Mouse (Mus musculus): ENCODE data around the gene Schip1. TPM values are rescaled to one million over a fixed set of nuclear protein-coding genes. Genes with fewer than 3 reads are reported as not detected.

Gene Schip1
- polyA plus RNA-seq, 1 experiment from 2014 or later, result 43.8 TPM

- no peaks in the 10 kb centered on the region for H3K27me3 ChIP-seq (ENCODE audit: insufficient read depth, low read length)
- H3K4me2 ChIP-seq, result no peak overlapping the region
- no peak overlapping the region for H3K4me3 ChIP-seq (ENCODE audit: low read depth, low read length)
- ATAC-seq (ENCODE audit: insufficient read depth) (no peak), DNase-seq (no peak)
- WGBS, result 79% methylated on average over 6 of the region's 6 CpGs
- H3K9me3 ChIP-seq (ENCODE audit: low read depth, low read length), result no peaks in the 10 kb centered on the region
- H3K9ac ChIP-seq, result no peak overlapping the region
- no peak overlapping the region for H3K27ac ChIP-seq (ENCODE audit: low read depth)
- TF ChIP-seq CTCF (IDR thresholded peaks at IDR 0.05; ENCODE audit: low read depth), result no peak
- H3K36me3 ChIP-seq (ENCODE audit: insufficient read depth), result no peaks in the 10 kb centered on the region
- no peaks in the 10 kb centered on the region for H3K4me1 ChIP-seq (ENCODE audit: insufficient read depth)
Observed at GRCm38 (mm10) chr3:68270246-68270645, 205.6 kb downstream of the Schip1 start.

- no peak overlapping the region for H3K9ac ChIP-seq
- TF ChIP-seq CTCF (IDR thresholded peaks at IDR 0.05; ENCODE audit: low read depth), result no peak
- ATAC-seq (ENCODE audit: insufficient read depth) (no peak), DNase-seq (no peak)
- no peak overlapping the region for H3K4me2 ChIP-seq
- H3K4me3 ChIP-seq (ENCODE audit: low read depth, low read length), result no peak overlapping the region
- no peaks in the 10 kb centered on the region for H3K27me3 ChIP-seq (ENCODE audit: insufficient read depth, low read length)
- no peaks in the 10 kb centered on the region for H3K4me1 ChIP-seq (ENCODE audit: insufficient read depth)
- no peak overlapping the region for H3K27ac ChIP-seq (ENCODE audit: low read depth)
- no peaks in the 10 kb centered on the region for H3K36me3 ChIP-seq (ENCODE audit: insufficient read depth)
- no peaks in the 10 kb centered on the region for H3K9me3 ChIP-seq (ENCODE audit: low read depth, low read length)
- WGBS, result 58% methylated on average over 3 of the region's 3 CpGs
Observed at GRCm38 (mm10) chr3:68271457-68271856, 206.9 kb downstream of the Schip1 start.

DNA sequence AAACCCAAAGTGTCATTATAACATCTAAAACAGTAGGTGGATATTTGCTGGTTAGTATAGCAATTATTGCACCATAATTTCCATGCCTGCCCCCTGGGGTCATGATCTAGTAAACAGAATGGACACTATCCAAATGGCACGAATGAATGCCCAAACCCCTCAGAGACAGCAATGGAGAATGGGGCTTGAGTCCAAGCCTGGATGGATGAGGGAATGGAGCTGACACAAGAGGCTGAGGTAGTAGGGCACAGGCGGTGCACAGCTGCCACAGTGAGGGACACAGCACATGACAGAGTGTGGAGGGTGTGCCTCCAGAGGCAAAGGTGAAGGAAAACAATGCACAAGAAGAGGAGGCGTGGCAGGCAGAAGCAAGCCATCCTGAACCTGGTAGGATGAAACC lies 207.3 kb downstream of the Schip1 start:
- no peaks in the 10 kb centered on the region for H3K27me3 ChIP-seq (ENCODE audit: insufficient read depth, low read length)
- H3K9ac ChIP-seq, result no peak overlapping the region
- H3K4me2 ChIP-seq, result no peak overlapping the region
- H3K36me3 ChIP-seq (ENCODE audit: insufficient read depth), result no peaks in the 10 kb centered on the region
- H3K4me1 ChIP-seq (ENCODE audit: insufficient read depth), result no peaks in the 10 kb centered on the region
- TF ChIP-seq CTCF (IDR thresholded peaks at IDR 0.05; ENCODE audit: low read depth), result no peak
- ATAC-seq (ENCODE audit: insufficient read depth) (no peak), DNase-seq (no peak)
- WGBS, result 73% methylated on average over 3 of the region's 3 CpGs
- H3K9me3 ChIP-seq (ENCODE audit: low read depth, low read length), result no peaks in the 10 kb centered on the region
- H3K27ac ChIP-seq (ENCODE audit: low read depth), result no peak overlapping the region
- H3K4me3 ChIP-seq (ENCODE audit: low read depth, low read length), result no peak overlapping the region

DNA sequence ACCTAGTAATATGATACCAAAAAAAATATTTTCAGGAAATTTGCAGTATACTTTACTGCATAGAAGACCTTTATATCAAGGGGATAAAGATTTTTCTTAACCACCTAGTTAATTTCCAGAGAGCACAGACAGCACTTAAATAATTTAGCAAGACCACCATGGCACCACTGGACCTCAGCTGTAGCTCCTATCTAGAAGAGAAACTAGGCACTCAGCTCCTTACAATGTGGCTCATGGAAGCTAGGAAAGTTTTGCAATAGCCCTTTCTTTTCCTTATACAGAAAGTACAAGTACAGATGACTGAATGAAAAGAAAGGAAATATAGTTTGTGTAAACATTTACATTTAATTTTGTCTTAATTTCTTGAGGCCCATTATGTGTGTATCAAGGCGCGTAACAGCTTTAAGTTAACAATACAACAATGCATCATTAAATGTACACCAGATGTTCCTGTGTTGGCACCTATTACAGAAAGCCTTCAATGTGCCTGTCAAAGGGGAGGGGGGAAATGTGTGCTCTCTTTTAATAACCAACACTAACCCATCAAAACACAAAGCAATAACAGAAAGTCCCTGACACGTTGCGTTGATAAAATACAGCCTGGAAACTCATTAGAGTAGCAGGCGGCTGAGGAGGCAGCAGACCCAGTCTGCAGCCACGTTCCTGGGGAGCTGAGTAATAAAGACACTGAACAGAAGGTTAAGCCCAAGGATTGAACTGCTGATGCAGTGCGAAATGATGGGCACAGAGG lies 218.4 kb downstream of the Schip1 start:
- Histone ChIP-seq H3K27me3 (ENCODE audit: insufficient read depth, low read length) (no peaks in the 10 kb centered on the region), H3K36me3 (ENCODE audit: insufficient read depth) (no peaks in the 10 kb centered on the region), H3K9ac (no peak overlapping the region), H3K27ac (ENCODE audit: low read depth) (no peak overlapping the region), H3K4me2 (peak overlapping the region; percentile 16; the same call in 1 of the 2 replicates), H3K4me3 (ENCODE audit: low read depth, low read length) (no peak overlapping the region), H3K4me1 (ENCODE audit: insufficient read depth) (peaks cover 3% of the 10 kb centered on the region; the same call in 1 of the 2 replicates), H3K9me3 (ENCODE audit: low read depth, low read length) (no peaks in the 10 kb centered on the region)
- DNase-seq (peak; percentile 63), ATAC-seq (ENCODE audit: insufficient read depth) (peak; percentile 73; the same call in 1 of the 2 replicates)
- 36% methylated on average over 7 of the region's 7 CpGs for WGBS
- TF ChIP-seq CTCF (IDR thresholded peaks at IDR 0.05; ENCODE audit: low read depth), result no peak

- TF ChIP-seq CTCF (IDR thresholded peaks at IDR 0.05; ENCODE audit: low read depth), result no peak
- Histone ChIP-seq H3K9me3 (ENCODE audit: low read depth, low read length) (no peaks in the 10 kb centered on the region), H3K4me2 (peak overlapping the region; percentile 16; the same call in 1 of the 2 replicates), H3K27me3 (ENCODE audit: insufficient read depth, low read length) (no peaks in the 10 kb centered on the region), H3K4me3 (ENCODE audit: low read depth, low read length) (no peak overlapping the region), H3K27ac (ENCODE audit: low read depth) (no peak overlapping the region), H3K9ac (no peak overlapping the region), H3K4me1 (ENCODE audit: insufficient read depth) (peaks cover 3% of the 10 kb centered on the region; the same call in 1 of the 2 replicates), H3K36me3 (ENCODE audit: insufficient read depth) (no peaks in the 10 kb centered on the region)
- WGBS, result 41% methylated on average over 10 of the region's 10 CpGs
- DNase-seq, result peak; percentile 43
- ATAC-seq (ENCODE audit: insufficient read depth), result no peak
Observed at GRCm38 (mm10) chr3:68283595-68283991, 219.0 kb downstream of the Schip1 start.

DNA sequence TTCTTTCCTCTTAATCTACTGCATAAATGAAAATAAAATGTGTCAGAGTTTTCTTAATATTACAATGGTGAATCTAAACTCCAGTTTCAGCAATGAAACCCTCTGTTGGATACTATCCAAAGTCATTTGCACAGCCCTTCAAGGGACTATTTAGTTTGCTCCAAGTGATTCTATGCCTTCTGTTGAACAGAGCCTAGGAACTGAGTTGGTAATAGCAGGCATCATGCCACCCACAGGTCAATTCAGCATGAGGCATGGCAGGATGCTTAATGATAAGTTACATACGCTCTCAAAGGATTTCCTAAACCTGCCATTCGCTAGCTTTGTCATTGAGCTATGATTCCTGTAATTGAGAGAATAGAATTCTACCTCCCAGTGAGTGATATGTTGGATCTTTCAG lies 219.9 kb downstream of the Schip1 start:
- no peaks in the 10 kb centered on the region for H3K9me3 ChIP-seq (ENCODE audit: low read depth, low read length)
- no peak overlapping the region for H3K4me3 ChIP-seq (ENCODE audit: low read depth, low read length)
- H3K27me3 ChIP-seq (ENCODE audit: insufficient read depth, low read length), result no peaks in the 10 kb centered on the region
- no peak for DNase-seq
- H3K27ac ChIP-seq (ENCODE audit: low read depth), result no peak overlapping the region
- H3K4me1 ChIP-seq (ENCODE audit: insufficient read depth), result peaks cover 3% of the 10 kb centered on the region; the same call in 1 of the 2 replicates
- H3K9ac ChIP-seq, result no peak overlapping the region
- TF ChIP-seq CTCF (IDR thresholded peaks at IDR 0.05; ENCODE audit: low read depth), result no peak
- H3K4me2 ChIP-seq, result no peak overlapping the region
- H3K36me3 ChIP-seq (ENCODE audit: insufficient read depth), result no peaks in the 10 kb centered on the region
- no peak for ATAC-seq (ENCODE audit: insufficient read depth)
- WGBS, result 86% methylated on average over 2 of the region's 2 CpGs

GRCm38 (mm10) chr3:68296752-68297151 lies 232.2 kb downstream of the Schip1 start:
- H3K4me1 ChIP-seq (ENCODE audit: insufficient read depth), result no peaks in the 10 kb centered on the region
- no peak for ATAC-seq (ENCODE audit: insufficient read depth)
- TF ChIP-seq CTCF (IDR thresholded peaks at IDR 0.05; ENCODE audit: low read depth), result no peak
- H3K36me3 ChIP-seq (ENCODE audit: insufficient read depth), result no peaks in the 10 kb centered on the region
- 82% methylated on average over 7 of the region's 7 CpGs for WGBS
- H3K27me3 ChIP-seq (ENCODE audit: insufficient read depth, low read length), result no peaks in the 10 kb centered on the region
- DNase-seq, result no peak
- no peak overlapping the region for H3K4me2 ChIP-seq
- no peak overlapping the region for H3K27ac ChIP-seq (ENCODE audit: low read depth)
- H3K9ac ChIP-seq, result no peak overlapping the region
- no peak overlapping the region for H3K4me3 ChIP-seq (ENCODE audit: low read depth, low read length)
- H3K9me3 ChIP-seq (ENCODE audit: low read depth, low read length), result no peaks in the 10 kb centered on the region

Measured in lung, embryonic 14.5 days (tissue).